Mouse (Mus musculus): ENCODE measurements around the gene Ankk1. TPM values are rescaled to one million over a fixed set of nuclear protein-coding genes. Genes with fewer than 3 reads are reported as not detected.
A peak's percentile ranks its signal among the peaks of the same experiment; 100 is the strongest.

Ankk1 gene
- polyA plus RNA-seq, 1 experiment from 2014 or later = not detected

GRCm38 (mm10) chr9:49403711-49404110, 23.1 kb downstream of the Ankk1 start:
- H3K27me3 ChIP-seq = 0 out of 2 replicates have a peak, but pooled peaks cover 5% of the 10 kb centered on the region
- no peaks in the 10 kb centered on the region for H3K9me3 ChIP-seq
- no peak for ATAC-seq (ENCODE audit: low FRiP score, low read depth)
- no peaks in the 10 kb centered on the region for H3K36me3 ChIP-seq
- 92% methylated on average over 2 of the region's 2 CpGs for WGBS
- H3K27ac ChIP-seq (replicated peaks) = no peak overlapping the region
- H3K4me2 ChIP-seq (replicated peaks) = no peak overlapping the region
- no peaks in the 10 kb centered on the region for H3K4me1 ChIP-seq
- H3K9ac ChIP-seq (replicated peaks) = no peak overlapping the region
- no peak overlapping the region for H3K4me3 ChIP-seq

GRCm38 (mm10) chr9:49396006-49396405, 30.8 kb downstream of the Ankk1 start:
- Histone ChIP-seq H3K4me1 (no peaks in the 10 kb centered on the region), H3K4me2 (replicated peaks) (no peak overlapping the region)
- ATAC-seq (ENCODE audit: low FRiP score, low read depth) = no peak

GRCm38 (mm10) chr9:49392242-49392641, 34.6 kb downstream of the Ankk1 start:
- no peak for ATAC-seq (ENCODE audit: low FRiP score, low read depth)
- Histone ChIP-seq H3K27me3 (no peaks in the 10 kb centered on the region; the same call in 1 of the 2 replicates), H3K36me3 (no peaks in the 10 kb centered on the region), H3K4me2 (replicated peaks) (no peak overlapping the region), H3K4me3 (no peak overlapping the region), H3K27ac (replicated peaks) (no peak overlapping the region), H3K9ac (replicated peaks) (no peak overlapping the region), H3K4me1 (no peaks in the 10 kb centered on the region), H3K9me3 (no peaks in the 10 kb centered on the region)
- WGBS = 67% methylated on average over 2 of the region's 2 CpGs

More at GRCm38 (mm10) chr9:49396006-49396405, 30.8 kb downstream of the Ankk1 start:
- Histone ChIP-seq H3K27ac (replicated peaks) (no peak overlapping the region), H3K4me3 (no peak overlapping the region), H3K36me3 (no peaks in the 10 kb centered on the region), H3K27me3 (no peaks in the 10 kb centered on the region; the same call in 1 of the 2 replicates), H3K9me3 (no peaks in the 10 kb centered on the region), H3K9ac (replicated peaks) (no peak overlapping the region)

GRCm38 (mm10) chr9:49386119-49386518, 40.7 kb downstream of the Ankk1 start:
- Histone ChIP-seq H3K4me2 (replicated peaks) (no peak overlapping the region), H3K36me3 (no peaks in the 10 kb centered on the region), H3K27ac (replicated peaks) (no peak overlapping the region), H3K9ac (replicated peaks) (no peak overlapping the region), H3K9me3 (no peaks in the 10 kb centered on the region), H3K4me1 (peaks cover 12% of the 10 kb centered on the region; the same call in 1 of the 2 replicates), H3K4me3 (no peak overlapping the region), H3K27me3 (0 out of 2 replicates have a peak, but pooled peaks cover 5% of the 10 kb centered on the region)
- peak; percentile 47; the same call in 1 of the 2 replicates for ATAC-seq (ENCODE audit: low FRiP score, low read depth)
- 33% methylated on average over 11 of the region's 11 CpGs for WGBS

DNA sequence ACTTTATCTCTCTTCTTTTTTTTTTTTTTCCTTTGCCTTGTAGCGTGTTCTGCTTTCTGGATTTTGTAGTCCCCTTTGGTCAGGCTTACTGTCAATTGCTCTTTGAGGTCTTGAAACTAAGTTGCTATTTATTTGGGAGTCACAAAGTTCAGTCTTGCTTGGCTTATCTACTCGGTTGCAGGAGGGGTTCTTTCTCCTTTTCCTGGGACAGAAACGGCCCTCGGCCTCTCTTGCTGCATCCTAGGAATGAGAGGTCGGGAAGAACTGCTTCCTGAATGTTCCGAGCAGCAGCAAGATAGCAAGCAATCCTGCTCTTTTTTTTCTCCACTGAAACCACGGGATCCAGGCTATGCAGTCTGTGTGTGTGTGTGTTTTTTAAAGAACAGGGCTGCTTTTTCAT, 41.5 kb downstream of the Ankk1 start:
- Histone ChIP-seq H3K9ac (replicated peaks) (no peak overlapping the region), H3K36me3 (no peaks in the 10 kb centered on the region), H3K4me3 (no peak overlapping the region), H3K27ac (replicated peaks) (no peak overlapping the region), H3K4me2 (replicated peaks) (no peak overlapping the region), H3K27me3 (0 out of 2 replicates have a peak, but pooled peaks cover 5% of the 10 kb centered on the region), H3K9me3 (no peaks in the 10 kb centered on the region), H3K4me1 (peaks cover 12% of the 10 kb centered on the region; the same call in 1 of the 2 replicates)
- ATAC-seq (ENCODE audit: low FRiP score, low read depth) = no peak
- 53% methylated on average over 7 of the region's 7 CpGs for WGBS

DNA sequence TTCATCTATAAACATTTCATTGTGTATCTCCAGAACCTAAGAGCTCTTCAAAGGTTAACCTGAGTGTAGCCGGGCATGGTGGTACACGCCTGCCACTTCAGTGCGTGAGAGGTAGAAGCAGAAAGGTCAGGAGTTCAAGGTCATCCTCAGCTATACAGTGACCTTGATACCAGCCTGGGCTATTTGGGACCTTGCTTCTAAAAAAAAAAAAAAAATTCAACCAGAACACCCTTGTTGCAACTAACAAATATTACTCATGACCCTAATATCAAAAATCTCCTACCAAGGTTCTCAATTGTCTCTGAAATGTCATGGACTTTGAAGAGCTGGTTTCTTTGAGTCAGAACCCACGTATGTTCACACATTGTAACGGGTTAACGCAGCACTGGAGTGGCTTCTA, 42.0 kb downstream of the Ankk1 start:
- Histone ChIP-seq H3K27ac (replicated peaks) (no peak overlapping the region), H3K9ac (replicated peaks) (no peak overlapping the region)
- no peak for ATAC-seq (ENCODE audit: low FRiP score, low read depth)

GRCm38 (mm10) chr9:49384041-49384440, 42.8 kb downstream of the Ankk1 start:
- no peaks in the 10 kb centered on the region for H3K9me3 ChIP-seq
- 0 out of 2 replicates have a peak, but pooled peaks cover 5% of the 10 kb centered on the region for H3K27me3 ChIP-seq
- H3K9ac ChIP-seq (replicated peaks) = no peak overlapping the region
- peaks cover 12% of the 10 kb centered on the region; the same call in 1 of the 2 replicates for H3K4me1 ChIP-seq
- peak; percentile 63; the same call in 1 of the 2 replicates for ATAC-seq (ENCODE audit: low FRiP score, low read depth)
- H3K4me2 ChIP-seq (replicated peaks) = no peak overlapping the region
- H3K36me3 ChIP-seq = no peaks in the 10 kb centered on the region
- WGBS = 20% methylated on average over 3 of the region's 3 CpGs
- no peak overlapping the region for H3K4me3 ChIP-seq
- H3K27ac ChIP-seq (replicated peaks) = peak overlapping the region; percentile 6; the same call in 1 of the 2 replicates

More for the DNA sequence above, 42.0 kb downstream of the Ankk1 start:
- Histone ChIP-seq H3K4me2 (replicated peaks) (no peak overlapping the region), H3K4me3 (no peak overlapping the region), H3K27me3 (0 out of 2 replicates have a peak, but pooled peaks cover 5% of the 10 kb centered on the region), H3K9me3 (no peaks in the 10 kb centered on the region), H3K4me1 (peaks cover 12% of the 10 kb centered on the region; the same call in 1 of the 2 replicates), H3K36me3 (no peaks in the 10 kb centered on the region)
- WGBS = 95% methylated on average over 6 of the region's 6 CpGs

- Histone ChIP-seq H3K9ac (replicated peaks) (no peak overlapping the region), H3K4me1 (peaks cover 6% of the 10 kb centered on the region; the same call in 1 of the 2 replicates), H3K27ac (replicated peaks) (no peak overlapping the region), H3K36me3 (no peaks in the 10 kb centered on the region), H3K4me3 (no peak overlapping the region), H3K9me3 (no peaks in the 10 kb centered on the region), H3K4me2 (replicated peaks) (no peak overlapping the region), H3K27me3 (no peaks in the 10 kb centered on the region)
- 93% methylated on average over 4 of the region's 4 CpGs for WGBS
- ATAC-seq (ENCODE audit: low FRiP score, low read depth) = no peak
Measured at GRCm38 (mm10) chr9:49379962-49380361, 46.9 kb downstream of the Ankk1 start.

DNA sequence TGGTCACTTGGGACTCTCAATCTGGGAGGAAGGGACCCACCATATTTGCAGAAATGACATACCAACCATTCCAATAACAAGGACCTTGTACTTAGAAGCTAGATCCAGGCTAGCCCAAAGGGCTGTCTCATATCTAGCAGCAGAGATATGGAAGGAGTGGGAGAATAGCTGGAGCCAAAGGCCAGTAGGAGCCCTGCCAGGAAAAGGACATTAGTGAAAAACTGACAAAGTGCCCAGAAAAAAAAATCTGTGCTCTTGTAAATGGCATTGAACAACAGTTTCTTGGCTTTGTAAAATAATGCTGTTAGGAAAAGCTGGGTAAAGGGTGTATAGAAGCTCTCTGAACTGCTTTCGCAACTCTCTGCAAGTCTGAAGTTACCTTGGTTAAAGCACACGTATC, 52.9 kb downstream of the Ankk1 start:
- Histone ChIP-seq H3K9me3 (no peaks in the 10 kb centered on the region), H3K4me1 (no peaks in the 10 kb centered on the region), H3K4me2 (replicated peaks) (no peak overlapping the region), H3K36me3 (no peaks in the 10 kb centered on the region), H3K9ac (replicated peaks) (no peak overlapping the region), H3K27me3 (no peaks in the 10 kb centered on the region), H3K27ac (replicated peaks) (no peak overlapping the region), H3K4me3 (no peak overlapping the region)
- WGBS = 95% methylated on average over 2 of the region's 2 CpGs
- no peak for ATAC-seq (ENCODE audit: low FRiP score, low read depth)

DNA sequence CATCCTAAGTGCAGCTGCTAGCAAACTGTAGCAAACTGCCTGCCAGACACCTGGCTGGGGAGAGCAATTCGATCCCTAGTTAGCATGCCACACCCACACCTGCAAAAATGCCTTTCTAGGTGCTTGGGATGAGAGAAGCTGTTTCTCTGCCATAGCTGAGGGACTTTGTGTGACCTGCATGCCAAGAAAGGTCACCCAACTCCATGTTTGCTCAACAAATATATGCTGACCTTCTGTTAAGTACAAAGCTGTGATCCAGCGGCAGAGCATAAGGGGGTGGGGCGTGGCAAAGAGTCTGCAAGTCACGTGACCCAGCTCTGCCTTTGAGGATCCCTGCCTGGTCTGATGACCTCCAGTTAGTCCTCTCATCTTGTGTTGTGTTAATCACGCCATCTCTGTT, 61.1 kb downstream of the Ankk1 start:
- no peak overlapping the region for H3K27ac ChIP-seq (replicated peaks)
- H3K27me3 ChIP-seq = no peaks in the 10 kb centered on the region
- no peak overlapping the region for H3K4me3 ChIP-seq
- ATAC-seq (ENCODE audit: low FRiP score, low read depth) = no peak
- H3K9ac ChIP-seq (replicated peaks) = no peak overlapping the region
- H3K4me2 ChIP-seq (replicated peaks) = no peak overlapping the region
- 26% methylated on average over 5 of the region's 5 CpGs for WGBS
- H3K4me1 ChIP-seq = 0 out of 2 replicates have a peak, but pooled peaks cover 5% of the 10 kb centered on the region
- no peaks in the 10 kb centered on the region for H3K36me3 ChIP-seq
- H3K9me3 ChIP-seq = no peaks in the 10 kb centered on the region

Other genes with a start within 250 kb of the Ankk1 start
- not detected in 2 replicates for gene Gm4894, start 176.5 kb downstream of the Ankk1 start, polyA plus RNA-seq (2016; fragmentation: Nextera tagmentation; extraction: Ambion mirVana)
- 1.6 and 1.8 TPM in 2 replicates for gene Drd2, start 86.4 kb downstream of the Ankk1 start, polyA plus RNA-seq (2016; fragmentation: Nextera tagmentation; extraction: Ambion mirVana)
- 2.3 and 2.7 TPM in 2 replicates for gene Ttc12, start 59.2 kb upstream of the Ankk1 start, polyA plus RNA-seq (2016; fragmentation: Nextera tagmentation; extraction: Ambion mirVana)